Comparison of ENCODE assay signal across 8 mouse cellular contexts in the genomic region with DNA sequence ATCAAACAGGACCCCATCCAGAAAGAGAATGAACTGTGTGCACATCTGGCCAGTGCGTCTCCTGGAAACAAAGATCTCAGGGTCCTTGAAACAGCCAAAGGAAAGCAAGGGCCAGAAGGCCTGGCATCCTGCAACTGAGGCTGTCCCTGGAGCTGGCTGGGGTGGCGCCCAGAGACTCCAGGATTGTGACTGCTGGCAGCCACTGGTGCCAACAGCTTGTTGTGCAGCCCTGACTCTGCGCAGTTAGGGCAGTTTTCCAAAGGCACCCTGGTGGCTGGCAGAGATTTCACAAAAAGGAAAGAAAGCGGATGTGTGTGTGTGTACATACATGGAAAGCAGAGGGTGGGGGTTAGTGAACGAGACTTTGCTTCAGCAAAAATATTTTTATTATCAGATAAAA. TPM values are rescaled to one million over a fixed set of nuclear protein-coding genes. Genes with fewer than 3 reads are reported as not detected.
DNase-seq lines count a peak whose midpoint lies in the region; ATAC-seq and TF ChIP-seq lines count a peak whose summit lies in the region.

No protein-coding gene starts in this region.

- DNase-seq in cerebellum, adult 11-12 months: peak; percentile 71
- DNase-seq in heart, adult 2 months: peak; percentile 53 to 80
- DNase-seq in layer of hippocampus, postnatal 25 days (ENCODE audit: extremely low spot score in 1 of 2, low spot score in 1 of 2): peak; percentile 32 to 61
- no peak for DNase-seq in spleen, postnatal 36 days (ENCODE audit: low spot score in 2 of 2)
- no peak for DNase-seq in thymus, adult 2 months

- peaks cover 18% of the 10 kb centered on the region for H3K36me3 ChIP-seq in forebrain, embryonic 15.5 days
- peaks cover 28% of the 10 kb centered on the region for H3K36me3 ChIP-seq in forebrain, embryonic 12.5 days (replicated peaks)
- no peaks in the 10 kb centered on the region for H3K36me3 ChIP-seq in heart, adult 2 months (ENCODE audit: control insufficient read depth, insufficient read depth, low read length)
- no peaks in the 10 kb centered on the region for H3K36me3 ChIP-seq in thymus, adult 2 months (ENCODE audit: control insufficient read depth, insufficient read depth, low read length)

- TF ChIP-seq EP300 in heart, adult 2 months (IDR thresholded peaks at IDR 0.05; ENCODE audit: insufficient read depth, low read depth, low read length): no peak

- H3K9ac ChIP-seq in forebrain, embryonic 15.5 days (replicated peaks): no peak overlapping the region
- no peak overlapping the region for H3K9ac ChIP-seq in forebrain, embryonic 12.5 days
- no peak overlapping the region for H3K9ac ChIP-seq in heart, adult 2 months (ENCODE audit: low read depth, low read length)

- H3K4me3 ChIP-seq in forebrain, embryonic 15.5 days: no peak overlapping the region
- H3K4me3 ChIP-seq in forebrain, embryonic 12.5 days (replicated peaks): no peak overlapping the region
- H3K4me3 ChIP-seq in heart, adult 2 months: no peak overlapping the region
- no peak overlapping the region for H3K4me3 ChIP-seq in olfactory bulb, adult 2 months (ENCODE audit: insufficient read depth, low read depth, low read length)
- no peak overlapping the region for H3K4me3 ChIP-seq in thymus, adult 2 months (ENCODE audit: control insufficient read depth, insufficient read depth, low read length)

- H3K9me3 ChIP-seq in forebrain, embryonic 15.5 days: no peaks in the 10 kb centered on the region
- no peaks in the 10 kb centered on the region for H3K9me3 ChIP-seq in forebrain, embryonic 12.5 days

- no peak for TF ChIP-seq POLR2A in heart, adult 2 months (IDR thresholded peaks at IDR 0.05; ENCODE audit: insufficient read depth, low read depth, low read length)
- TF ChIP-seq POLR2A in olfactory bulb, adult 2 months (IDR thresholded peaks at IDR 0.05; ENCODE audit: insufficient read depth, low read depth, low read length): no peak
- no peak for TF ChIP-seq POLR2A in thymus, adult 2 months (IDR thresholded peaks at IDR 0.05; ENCODE audit: control insufficient read depth, extremely low read depth, insufficient read depth, low read length, poor library complexity)

- no peak overlapping the region for H3K4me2 ChIP-seq in forebrain, embryonic 15.5 days (replicated peaks)
- no peak overlapping the region for H3K4me2 ChIP-seq in forebrain, embryonic 12.5 days

- H3K27ac ChIP-seq in forebrain, embryonic 15.5 days (replicated peaks): no peak overlapping the region; the same call in 1 of the 2 replicates
- H3K27ac ChIP-seq in forebrain, embryonic 12.5 days: no peak overlapping the region
- no peak overlapping the region for H3K27ac ChIP-seq in heart, adult 2 months
- peak overlapping the region; percentile 51; the same call in 1 of the 2 replicates for H3K27ac ChIP-seq in olfactory bulb, adult 2 months (ENCODE audit: insufficient read depth, low read depth, low read length)
- no peak overlapping the region for H3K27ac ChIP-seq in thymus, adult 2 months (ENCODE audit: control insufficient read depth, insufficient read depth, low read length)

- 42% methylated on average over 5 of the region's 5 CpGs for WGBS in forebrain, embryonic 15.5 days
- WGBS in forebrain, embryonic 12.5 days: 86% methylated on average over 5 of the region's 5 CpGs
- 39% methylated on average over 5 of the region's 5 CpGs for WGBS in heart, adult 2 months
- WGBS in olfactory bulb, adult 2 months: 39% methylated on average over 5 of the region's 5 CpGs
- 98% methylated on average over 5 of the region's 5 CpGs for WGBS in thymus, adult 2 months

- peak; percentile 55 for TF ChIP-seq CTCF in heart, adult 2 months (IDR thresholded peaks at IDR 0.05)
- TF ChIP-seq CTCF in olfactory bulb, adult 2 months (IDR thresholded peaks at IDR 0.05; ENCODE audit: insufficient read depth, low read depth, low read length): no peak
- no peak for TF ChIP-seq CTCF in thymus, adult 2 months (IDR thresholded peaks at IDR 0.05; ENCODE audit: borderline replicate concordance, control insufficient read depth, extremely low read depth, insufficient read depth, low read length, poor library complexity)

- intact Hi-C loops in heart, adult 2 months (cut with DNase I): no loop called here

- no peaks in the 10 kb centered on the region for H3K27me3 ChIP-seq in forebrain, embryonic 15.5 days
- H3K27me3 ChIP-seq in forebrain, embryonic 12.5 days: no peaks in the 10 kb centered on the region
- H3K27me3 ChIP-seq in heart, adult 2 months (ENCODE audit: control insufficient read depth, insufficient read depth, low read length): no peaks in the 10 kb centered on the region
- no peaks in the 10 kb centered on the region for H3K27me3 ChIP-seq in thymus, adult 2 months (ENCODE audit: control insufficient read depth, insufficient read depth, low read length)

- H3K79me2 ChIP-seq in heart, adult 2 months (replicated peaks; ENCODE audit: control insufficient read depth, insufficient read depth, low read length): no peaks in the 10 kb centered on the region

- H3K4me1 ChIP-seq in forebrain, embryonic 15.5 days: peaks cover 16% of the 10 kb centered on the region
- H3K4me1 ChIP-seq in forebrain, embryonic 12.5 days: no peaks in the 10 kb centered on the region
- peaks cover 1% of the 10 kb centered on the region; the same call in 1 of the 2 replicates for H3K4me1 ChIP-seq in heart, adult 2 months (ENCODE audit: control insufficient read depth, insufficient read depth, low read length)
- H3K4me1 ChIP-seq in olfactory bulb, adult 2 months (ENCODE audit: control insufficient read depth, insufficient read depth, low read length): peaks cover 8% of the 10 kb centered on the region
- no peaks in the 10 kb centered on the region for H3K4me1 ChIP-seq in thymus, adult 2 months (replicated peaks; ENCODE audit: control insufficient read depth, insufficient read depth, low read length)

- peak; percentile 79 for ATAC-seq in forebrain, embryonic 15.5 days (replicated peaks)
- no peak for ATAC-seq in forebrain, embryonic 12.5 days (ENCODE audit: low FRiP score)

RNA-seq across cellular contexts. Expression of gene Shq1, which starts 10.6 kb away (rescaled TPM):
- 12.0 and 13.0 TPM in 2 replicates for polyA plus RNA-seq in forebrain, embryonic 15.5 days (2015; fragmentation: Nextera tagmentation; extraction: Ambion mirVana)
- polyA plus RNA-seq in forebrain, embryonic 12.5 days (2016; fragmentation: Nextera tagmentation; extraction: Ambion mirVana): 18.0 and 18.5 TPM in 2 replicates
- total RNA-seq in heart, adult 2 months (2021): 1 to 10 TPM; 3.3 to 3.6 TPM
- 2.0 and 2.6 TPM in 2 replicates for polyA plus RNA-seq in heart, adult 2 months (2012; rRNA removed)
- 1 to 10 TPM; 4.9 to 5.9 TPM for total RNA-seq in layer of hippocampus, postnatal 25 days (2021)
- not detected in 2 replicates for polyA plus RNA-seq in olfactory bulb, adult 2 months (2012; ENCODE audit: insufficient read depth, insufficient read length, low replicate concordance, missing spikeins)
- polyA plus RNA-seq in thymus, adult 2 months (2012; rRNA removed): 4.9 and 5.1 TPM in 2 replicates

RNA-seq across cellular contexts. Expression of gene Gxylt2, which starts 44.1 kb away (rescaled TPM):
- polyA plus RNA-seq in forebrain, embryonic 15.5 days (2015; fragmentation: Nextera tagmentation; extraction: Ambion mirVana): 0.66 and 0.88 TPM in 2 replicates
- 1.8 and 3.5 TPM in 2 replicates for polyA plus RNA-seq in forebrain, embryonic 12.5 days (2016; fragmentation: Nextera tagmentation; extraction: Ambion mirVana)
- 1 to 10 TPM; 2.2 to 3.1 TPM for total RNA-seq in heart, adult 2 months (2021)
- 2.0 and 2.9 TPM in 2 replicates for polyA plus RNA-seq in heart, adult 2 months (2012; rRNA removed)
- 1 to 10 TPM; 1.6 to 2.0 TPM for total RNA-seq in layer of hippocampus, postnatal 25 days (2021)
- not detected in 2 replicates for polyA plus RNA-seq in olfactory bulb, adult 2 months (2012; ENCODE audit: insufficient read depth, insufficient read length, low replicate concordance, missing spikeins)
- 0.82 and 2.2 TPM in 2 replicates for polyA plus RNA-seq in thymus, adult 2 months (2012; rRNA removed)

Comparison
In these comparisons a context has a peak if more than half of its experiments do, and no peak if none do; other contexts are left out.
1. DNase-seq: peak in cerebellum, adult 11-12 months (single experiment), heart, adult 2 months (2 of 2) and layer of hippocampus, postnatal 25 days (2 of 2); none in spleen, postnatal 36 days (0 of 2) and thymus, adult 2 months (single experiment).